Mouse (Mus musculus): ENCODE data around the gene Gm49661. TPM values are rescaled to one million over a fixed set of nuclear protein-coding genes. Genes with fewer than 3 reads are reported as not detected.

The Gm49661 gene
- polyA plus RNA-seq, 1 experiment from 2014 or later, result not detected

GRCm38 (mm10) chr8:84965731-84966291, 3.4 kb downstream of the Gm49661 start:
- H3K4me2 ChIP-seq, result peak overlapping the region; percentile 99
- under 1% methylated on average over 41 of the region's 41 CpGs for WGBS (ENCODE audit: insufficient replicate concordance)
- ATAC-seq (ENCODE audit: insufficient read depth), result peak; percentile 70

GRCm38 (mm10) chr8:84963952-84964351, 5.3 kb downstream of the Gm49661 start:
- no peak overlapping the region for H3K9ac ChIP-seq

More at GRCm38 (mm10) chr8:84965731-84966291, 3.4 kb downstream of the Gm49661 start:
- H3K4me1 ChIP-seq (replicated peaks), result peaks cover 58% of the 10 kb centered on the region
- no peaks in the 10 kb centered on the region for H3K27me3 ChIP-seq
- H3K4me3 ChIP-seq (replicated peaks), result peak overlapping the region; percentile 85
- peaks cover 42% of the 10 kb centered on the region for H3K36me3 ChIP-seq (replicated peaks)
- H3K27ac ChIP-seq (replicated peaks), result peak overlapping the region; percentile 97
- H3K9ac ChIP-seq, result peak overlapping the region; percentile 76
- H3K9me3 ChIP-seq (replicated peaks), result no peaks in the 10 kb centered on the region

GRCm38 (mm10) chr8:84959811-84960210, 9.4 kb downstream of the Gm49661 start:
- H3K9ac ChIP-seq, result no peak overlapping the region
- no peak overlapping the region for H3K4me3 ChIP-seq (replicated peaks)
- H3K4me1 ChIP-seq (replicated peaks), result peaks cover 10% of the 10 kb centered on the region
- no peak overlapping the region for H3K27ac ChIP-seq (replicated peaks)
- H3K27me3 ChIP-seq, result no peaks in the 10 kb centered on the region; the same call in 1 of the 2 replicates
- peaks cover 75% of the 10 kb centered on the region for H3K36me3 ChIP-seq (replicated peaks)
- no peaks in the 10 kb centered on the region for H3K9me3 ChIP-seq (replicated peaks)
- ATAC-seq (ENCODE audit: insufficient read depth), result no peak
- H3K4me2 ChIP-seq, result no peak overlapping the region
- 85% methylated on average over 7 of the region's 7 CpGs for WGBS (ENCODE audit: insufficient replicate concordance)

More at GRCm38 (mm10) chr8:84963952-84964351, 5.3 kb downstream of the Gm49661 start:
- H3K27me3 ChIP-seq, result no peaks in the 10 kb centered on the region
- H3K4me1 ChIP-seq (replicated peaks), result peaks cover 49% of the 10 kb centered on the region
- H3K4me2 ChIP-seq, result peak overlapping the region; percentile 99
- peak overlapping the region; percentile 85; the same call in 1 of the 2 replicates for H3K4me3 ChIP-seq (replicated peaks)
- H3K36me3 ChIP-seq (replicated peaks), result peaks cover 52% of the 10 kb centered on the region
- 71% methylated on average over 4 of the region's 4 CpGs for WGBS (ENCODE audit: insufficient replicate concordance)
- no peak for ATAC-seq (ENCODE audit: insufficient read depth)
- no peaks in the 10 kb centered on the region for H3K9me3 ChIP-seq (replicated peaks)
- no peak overlapping the region for H3K27ac ChIP-seq (replicated peaks)

GRCm38 (mm10) chr8:84956768-84957167, 12.5 kb downstream of the Gm49661 start:
- no peak overlapping the region for H3K4me3 ChIP-seq (replicated peaks)
- H3K9me3 ChIP-seq (replicated peaks), result no peaks in the 10 kb centered on the region
- H3K9ac ChIP-seq, result no peak overlapping the region
- no peak overlapping the region for H3K27ac ChIP-seq (replicated peaks)
- H3K27me3 ChIP-seq, result peaks cover 21% of the 10 kb centered on the region
- no peak overlapping the region for H3K4me2 ChIP-seq
- 40% methylated on average over 2 of the region's 2 CpGs for WGBS (ENCODE audit: insufficient replicate concordance)
- peaks cover 10% of the 10 kb centered on the region for H3K4me1 ChIP-seq (replicated peaks)
- no peak for ATAC-seq (ENCODE audit: insufficient read depth)
- H3K36me3 ChIP-seq (replicated peaks), result peaks cover 55% of the 10 kb centered on the region

- Histone ChIP-seq H3K9ac (no peak overlapping the region), H3K27me3 (peaks cover 59% of the 10 kb centered on the region), H3K36me3 (replicated peaks) (peaks cover 15% of the 10 kb centered on the region), H3K9me3 (replicated peaks) (no peaks in the 10 kb centered on the region), H3K27ac (replicated peaks) (no peak overlapping the region), H3K4me3 (replicated peaks) (no peak overlapping the region), H3K4me1 (replicated peaks) (peaks cover 10% of the 10 kb centered on the region), H3K4me2 (peak overlapping the region; percentile 31)
- peak; percentile 40; the same call in 1 of the 2 replicates for ATAC-seq (ENCODE audit: insufficient read depth)
- 6% methylated on average over 18 of the region's 18 CpGs for WGBS (ENCODE audit: insufficient replicate concordance)
Observed at GRCm38 (mm10) chr8:84952612-84953255, 16.5 kb downstream of the Gm49661 start.

- H3K4me1 ChIP-seq (replicated peaks), result peaks cover 33% of the 10 kb centered on the region
- H3K27me3 ChIP-seq, result peaks cover 88% of the 10 kb centered on the region
- WGBS (ENCODE audit: insufficient replicate concordance), result 16% methylated on average over 12 of the region's 12 CpGs
- H3K9ac ChIP-seq, result no peak overlapping the region
- no peak for ATAC-seq (ENCODE audit: insufficient read depth)
- H3K36me3 ChIP-seq (replicated peaks), result no peaks in the 10 kb centered on the region
- H3K27ac ChIP-seq (replicated peaks), result no peak overlapping the region
- H3K4me3 ChIP-seq (replicated peaks), result no peak overlapping the region
- H3K9me3 ChIP-seq (replicated peaks), result no peaks in the 10 kb centered on the region
- H3K4me2 ChIP-seq, result no peak overlapping the region
Observed at GRCm38 (mm10) chr8:84949753-84950152, 19.5 kb downstream of the Gm49661 start.

GRCm38 (mm10) chr8:84947241-84947545, 22.0 kb downstream of the Gm49661 start:
- H3K27me3 ChIP-seq, result peaks cover 94% of the 10 kb centered on the region
- WGBS (ENCODE audit: insufficient replicate concordance), result 10% methylated on average over 9 of the region's 9 CpGs
- no peaks in the 10 kb centered on the region for H3K9me3 ChIP-seq (replicated peaks)
- H3K4me3 ChIP-seq (replicated peaks), result no peak overlapping the region
- no peak overlapping the region for H3K27ac ChIP-seq (replicated peaks)
- ATAC-seq (ENCODE audit: insufficient read depth), result no peak
- peaks cover 33% of the 10 kb centered on the region for H3K4me1 ChIP-seq (replicated peaks)
- H3K4me2 ChIP-seq, result no peak overlapping the region
- no peaks in the 10 kb centered on the region for H3K36me3 ChIP-seq (replicated peaks)
- no peak overlapping the region for H3K9ac ChIP-seq

GRCm38 (mm10) chr8:84946528-84947240, 22.5 kb downstream of the Gm49661 start, which contains the start of gene Rtbdn:
Rtbdn (plus strand) TSS chr8:84946991.
- ATAC-seq (ENCODE audit: insufficient read depth), result no peak
- WGBS (ENCODE audit: insufficient replicate concordance), result 11% methylated on average over 17 of the region's 17 CpGs
- Histone ChIP-seq H3K4me2 (peak within 1 kb of the TSS; percentile 53), H3K36me3 (replicated peaks) (no peaks in the 10 kb centered on the region), H3K27me3 (peaks cover 94% of the 10 kb centered on the region), H3K4me1 (replicated peaks) (peaks cover 33% of the 10 kb centered on the region), H3K27ac (replicated peaks) (no peak within 1 kb of the TSS), H3K4me3 (replicated peaks) (peak within 1 kb of the TSS; percentile 29), H3K9me3 (replicated peaks) (no peaks in the 10 kb centered on the region), H3K9ac (no peak within 1 kb of the TSS)

GRCm38 (mm10) chr8:84945633-84946527, 23.4 kb downstream of the Gm49661 start:
- Histone ChIP-seq H3K4me2 (peak overlapping the region; percentile 53), H3K4me1 (replicated peaks) (peaks cover 33% of the 10 kb centered on the region), H3K27me3 (peaks cover 94% of the 10 kb centered on the region), H3K9me3 (replicated peaks) (no peaks in the 10 kb centered on the region), H3K36me3 (replicated peaks) (no peaks in the 10 kb centered on the region), H3K4me3 (replicated peaks) (peak overlapping the region; percentile 29), H3K27ac (replicated peaks) (no peak overlapping the region), H3K9ac (no peak overlapping the region)
- 1% methylated on average over 43 of the region's 67 CpGs for WGBS (ENCODE audit: insufficient replicate concordance)
- ATAC-seq (ENCODE audit: insufficient read depth), result no peak

GRCm38 (mm10) chr8:84945235-84945632, 24.0 kb downstream of the Gm49661 start:
- Histone ChIP-seq H3K27me3 (peaks cover 94% of the 10 kb centered on the region), H3K4me2 (no peak overlapping the region), H3K4me3 (replicated peaks) (no peak overlapping the region), H3K9me3 (replicated peaks) (no peaks in the 10 kb centered on the region), H3K27ac (replicated peaks) (no peak overlapping the region), H3K9ac (no peak overlapping the region), H3K36me3 (replicated peaks) (no peaks in the 10 kb centered on the region), H3K4me1 (replicated peaks) (peaks cover 33% of the 10 kb centered on the region)
- no peak for ATAC-seq (ENCODE audit: insufficient read depth)
- 8% methylated on average over 11 of the region's 11 CpGs for WGBS (ENCODE audit: insufficient replicate concordance)
